Mouse (Mus musculus): Measurements from ENCODE around the gene Zic1. TPM values are rescaled to one million over a fixed set of nuclear protein-coding genes. Genes with fewer than 3 reads are reported as not detected.

Gene Zic1
- polyA plus RNA-seq, 1 experiment from 2014 or later: not detected

DNA sequence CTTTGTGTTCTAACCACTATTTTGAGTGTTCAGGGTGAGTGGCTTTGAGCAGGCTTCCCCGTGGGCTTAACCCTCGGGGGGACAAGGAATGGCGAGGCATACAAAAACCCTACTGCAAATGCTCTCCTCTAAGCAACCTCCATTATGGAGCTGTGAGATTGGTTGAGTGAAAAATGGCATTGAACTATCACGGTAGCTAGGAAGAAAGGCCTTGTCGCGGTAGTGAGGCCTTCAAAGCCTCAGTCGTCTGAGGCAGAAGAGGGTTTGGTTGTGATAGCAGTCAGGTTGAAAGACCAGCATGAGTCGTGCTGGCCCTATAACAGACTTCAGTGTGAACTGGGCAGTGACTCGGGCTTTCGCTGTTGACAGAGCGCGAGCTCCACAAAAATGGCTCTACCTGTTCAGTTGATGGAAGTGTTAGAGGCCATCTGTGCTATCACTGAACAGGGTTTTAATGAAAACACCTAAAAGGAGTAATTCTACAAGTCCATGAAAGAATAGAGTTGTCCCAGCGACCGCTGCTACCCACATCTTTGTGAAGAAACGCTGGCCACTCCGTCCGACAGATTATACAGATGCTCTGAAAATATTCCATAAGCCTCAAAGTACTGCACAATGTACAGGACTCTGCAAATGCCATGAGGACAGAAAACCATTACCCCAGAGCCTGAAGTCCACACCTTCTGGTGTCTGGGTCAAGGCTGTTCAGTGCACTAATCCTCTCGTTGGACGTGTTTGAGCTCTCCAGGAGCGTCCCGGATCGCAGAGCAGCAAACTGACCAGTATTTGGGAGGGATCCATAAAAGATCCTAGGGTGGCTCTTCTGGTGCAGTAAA lies 11.0 kb downstream of the Zic1 start:
- Histone ChIP-seq H3K9ac (replicated peaks; ENCODE audit: low read depth) (no peak overlapping the region), H3K4me2 (replicated peaks; ENCODE audit: low read depth, low read length) (no peak overlapping the region), H3K27me3 (replicated peaks; ENCODE audit: insufficient read depth, low read length) (peaks cover 67% of the 10 kb centered on the region), H3K9me3 (ENCODE audit: low read length) (no peaks in the 10 kb centered on the region), H3K4me3 (ENCODE audit: low read depth, low read length) (no peak overlapping the region), H3K4me1 (ENCODE audit: insufficient read depth, low read depth, low read length) (no peaks in the 10 kb centered on the region), H3K27ac (ENCODE audit: low read length) (no peak overlapping the region), H3K36me3 (ENCODE audit: insufficient read depth, low read length) (no peaks in the 10 kb centered on the region)
- ATAC-seq: no peak
- no peak for TF ChIP-seq CTCF (IDR thresholded peaks at IDR 0.05)
- TF ChIP-seq EP300 (IDR thresholded peaks at IDR 0.05): no peak
- 9% methylated on average over 22 of the region's 22 CpGs for WGBS
- no peak for DNase-seq (ENCODE audit: low spot score)

DNA sequence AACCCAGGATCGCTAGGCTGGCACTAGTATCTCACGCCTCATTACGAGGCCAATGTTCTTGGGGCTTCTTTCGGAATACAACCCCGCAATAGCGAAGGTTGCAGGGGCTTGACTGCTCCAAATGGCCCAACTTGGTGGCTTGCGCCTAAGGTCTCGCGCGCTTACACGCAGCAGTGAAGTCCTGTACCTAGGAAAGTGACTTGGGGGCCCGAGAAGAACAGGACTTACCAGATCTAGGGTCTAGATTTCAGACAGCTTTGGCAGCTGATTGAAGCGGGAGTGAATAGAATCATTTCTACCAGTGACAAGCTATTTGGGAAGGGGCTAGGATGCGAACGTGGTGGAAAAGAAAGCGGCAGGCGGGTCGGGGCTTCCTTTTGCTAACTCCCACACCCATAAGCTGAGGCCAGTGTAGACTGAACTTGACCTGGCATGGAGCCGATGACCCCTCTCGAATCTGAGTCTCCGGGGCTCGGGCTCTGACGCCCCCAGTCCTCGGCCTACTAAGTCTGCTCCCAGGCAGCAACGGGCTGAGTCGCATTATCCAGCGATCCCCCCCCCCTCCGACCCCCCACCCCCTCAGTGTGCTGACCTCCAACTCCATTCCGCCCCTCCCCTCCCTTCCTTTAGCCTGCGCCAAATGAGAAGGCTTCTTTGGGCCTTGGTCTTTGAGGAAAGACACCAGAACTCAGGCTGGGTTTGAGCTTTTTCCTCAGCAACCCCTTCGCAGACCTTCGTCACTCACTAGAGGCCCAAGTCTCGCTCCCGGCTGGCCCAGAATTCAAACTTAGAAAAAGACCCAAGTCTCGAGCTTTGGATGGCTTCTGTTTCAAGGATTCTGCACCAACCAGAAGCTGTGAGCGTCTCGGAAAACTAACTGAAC lies 11.8 kb downstream of the Zic1 start:
- Histone ChIP-seq H3K27me3 (replicated peaks; ENCODE audit: insufficient read depth, low read length) (peaks cover 64% of the 10 kb centered on the region), H3K27ac (ENCODE audit: low read length) (no peak overlapping the region), H3K9ac (replicated peaks; ENCODE audit: low read depth) (no peak overlapping the region), H3K4me3 (ENCODE audit: low read depth, low read length) (no peak overlapping the region), H3K4me2 (replicated peaks; ENCODE audit: low read depth, low read length) (no peak overlapping the region), H3K4me1 (ENCODE audit: insufficient read depth, low read depth, low read length) (no peaks in the 10 kb centered on the region), H3K9me3 (ENCODE audit: low read length) (no peaks in the 10 kb centered on the region), H3K36me3 (ENCODE audit: insufficient read depth, low read length) (no peaks in the 10 kb centered on the region)
- DNase-seq (ENCODE audit: low spot score) (no peak), ATAC-seq (no peak)
- TF ChIP-seq CTCF (IDR thresholded peaks at IDR 0.05) (no peak), EP300 (IDR thresholded peaks at IDR 0.05) (no peak)
- WGBS: 8% methylated on average over 32 of the region's 37 CpGs

DNA sequence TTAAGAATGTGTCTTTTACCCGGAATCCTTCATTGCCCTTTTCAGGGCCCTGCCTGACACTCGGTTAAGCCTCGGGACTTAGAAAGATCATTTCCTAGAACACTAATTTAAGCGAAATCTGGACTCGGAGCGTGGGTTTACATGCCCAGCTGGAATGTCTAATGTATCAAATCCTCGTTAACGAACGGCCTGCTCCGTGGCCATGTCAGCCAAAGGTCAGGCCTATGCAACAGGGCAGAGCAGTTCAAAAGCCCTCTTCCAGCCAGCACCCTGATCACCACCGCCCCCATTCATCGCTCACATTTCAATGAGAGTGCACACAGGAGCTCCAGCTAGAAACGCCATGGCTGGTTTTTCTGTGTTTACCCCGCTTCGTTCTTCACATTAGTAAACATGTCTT lies 12.8 kb downstream of the Zic1 start:
- 2% methylated on average over 15 of the region's 15 CpGs for WGBS
- no peak overlapping the region for H3K4me2 ChIP-seq (replicated peaks; ENCODE audit: low read depth, low read length)
- no peak overlapping the region for H3K9ac ChIP-seq (replicated peaks; ENCODE audit: low read depth)
- DNase-seq (ENCODE audit: low spot score) (no peak), ATAC-seq (no peak)
- peaks cover 61% of the 10 kb centered on the region for H3K27me3 ChIP-seq (replicated peaks; ENCODE audit: insufficient read depth, low read length)
- no peaks in the 10 kb centered on the region for H3K36me3 ChIP-seq (ENCODE audit: insufficient read depth, low read length)
- H3K4me1 ChIP-seq (ENCODE audit: insufficient read depth, low read depth, low read length): no peaks in the 10 kb centered on the region
- H3K4me3 ChIP-seq (ENCODE audit: low read depth, low read length): no peak overlapping the region
- TF ChIP-seq CTCF (IDR thresholded peaks at IDR 0.05): no peak
- no peak for TF ChIP-seq EP300 (IDR thresholded peaks at IDR 0.05)
- H3K9me3 ChIP-seq (ENCODE audit: low read length): no peaks in the 10 kb centered on the region
- H3K27ac ChIP-seq (ENCODE audit: low read length): no peak overlapping the region

DNA sequence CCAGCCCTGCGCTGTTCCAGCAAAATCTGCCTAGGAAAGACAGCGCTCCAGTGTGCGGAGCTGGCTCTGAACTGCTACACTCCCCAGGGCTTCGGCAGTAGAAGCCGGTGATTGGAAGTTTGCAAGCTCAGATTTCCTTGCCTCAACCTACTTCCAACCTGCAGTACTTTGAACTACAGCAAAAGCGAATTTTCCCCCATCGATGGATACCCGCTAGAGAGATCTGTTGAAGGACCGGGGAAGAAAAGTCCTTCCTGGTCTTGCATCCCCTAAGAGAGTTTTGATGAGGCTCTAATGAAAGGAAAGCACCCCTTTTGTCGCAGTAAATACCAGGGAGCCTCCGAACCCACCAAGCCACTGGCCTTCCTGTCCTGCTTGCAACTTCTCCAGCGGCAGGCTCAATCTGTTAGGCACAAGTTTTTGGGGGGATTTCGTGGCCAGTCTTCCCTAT lies 13.6 kb downstream of the Zic1 start:
- H3K27me3 ChIP-seq (replicated peaks; ENCODE audit: insufficient read depth, low read length): peaks cover 53% of the 10 kb centered on the region
- ATAC-seq: no peak
- no peaks in the 10 kb centered on the region for H3K9me3 ChIP-seq (ENCODE audit: low read length)
- no peak overlapping the region for H3K4me3 ChIP-seq (ENCODE audit: low read depth, low read length)
- H3K36me3 ChIP-seq (ENCODE audit: insufficient read depth, low read length): no peaks in the 10 kb centered on the region
- WGBS: 4% methylated on average over 13 of the region's 13 CpGs
- H3K4me1 ChIP-seq (ENCODE audit: insufficient read depth, low read depth, low read length): no peaks in the 10 kb centered on the region
- no peak overlapping the region for H3K4me2 ChIP-seq (replicated peaks; ENCODE audit: low read depth, low read length)
- H3K27ac ChIP-seq (ENCODE audit: low read length): no peak overlapping the region
- no peak for DNase-seq (ENCODE audit: low spot score)
- no peak overlapping the region for H3K9ac ChIP-seq (replicated peaks; ENCODE audit: low read depth)
- TF ChIP-seq EP300 (IDR thresholded peaks at IDR 0.05) (no peak), CTCF (IDR thresholded peaks at IDR 0.05) (no peak)

DNA sequence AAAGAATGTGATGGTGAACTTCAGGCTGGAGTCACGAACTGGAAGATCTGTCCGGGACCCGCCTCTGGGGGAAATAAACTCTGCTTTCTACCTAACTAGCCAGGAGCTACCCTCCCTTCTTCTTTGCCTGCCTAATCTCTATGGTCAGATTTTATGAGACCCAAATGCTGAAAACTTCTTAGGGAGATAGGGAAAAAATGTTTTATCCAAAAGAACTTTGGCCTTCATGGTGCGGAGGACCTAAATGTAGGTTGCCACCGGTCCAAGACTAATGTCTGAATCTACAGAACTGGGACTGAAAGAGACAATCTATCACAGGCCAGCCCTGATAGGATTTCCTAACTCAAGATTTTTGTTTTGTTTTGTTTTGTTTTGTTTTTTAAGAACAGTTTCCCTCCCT lies 14.2 kb downstream of the Zic1 start:
- WGBS: 5% methylated on average over 5 of the region's 5 CpGs
- no peak for DNase-seq (ENCODE audit: low spot score)
- no peaks in the 10 kb centered on the region for H3K4me1 ChIP-seq (ENCODE audit: insufficient read depth, low read depth, low read length)

DNA sequence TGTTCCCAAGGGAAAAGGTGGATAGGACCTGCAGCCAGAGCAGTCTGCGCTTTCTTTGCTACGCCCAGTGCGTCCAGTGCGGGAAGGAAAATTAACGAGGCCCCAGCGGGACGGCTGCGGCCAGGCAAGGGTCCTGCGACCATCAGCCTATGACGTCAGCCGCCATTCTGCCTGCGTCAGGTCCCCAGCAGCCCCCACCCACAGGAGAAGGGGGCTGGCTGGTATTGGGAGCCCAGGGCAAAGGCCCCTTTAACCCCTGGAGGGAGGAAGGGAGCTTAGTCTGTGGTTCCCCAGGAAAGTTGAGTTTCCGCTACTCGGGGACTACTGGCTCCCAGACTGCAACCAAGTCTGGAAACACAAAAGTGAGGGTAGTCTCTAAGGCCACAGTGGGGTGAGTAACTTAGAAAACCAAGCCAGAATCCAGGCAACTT lies 14.7 kb downstream of the Zic1 start:
- DNase-seq (ENCODE audit: low spot score): no peak
- H3K9ac ChIP-seq (replicated peaks; ENCODE audit: low read depth): no peak overlapping the region
- no peaks in the 10 kb centered on the region for H3K4me1 ChIP-seq (ENCODE audit: insufficient read depth, low read depth, low read length)
- 3% methylated on average over 14 of the region's 14 CpGs for WGBS
- no peak for TF ChIP-seq CTCF (IDR thresholded peaks at IDR 0.05)
- no peak for TF ChIP-seq EP300 (IDR thresholded peaks at IDR 0.05)
- H3K27ac ChIP-seq (ENCODE audit: low read length): no peak overlapping the region
- H3K27me3 ChIP-seq (replicated peaks; ENCODE audit: insufficient read depth, low read length): peaks cover 42% of the 10 kb centered on the region
- no peak overlapping the region for H3K4me2 ChIP-seq (replicated peaks; ENCODE audit: low read depth, low read length)
- H3K36me3 ChIP-seq (ENCODE audit: insufficient read depth, low read length): no peaks in the 10 kb centered on the region
- no peak overlapping the region for H3K4me3 ChIP-seq (ENCODE audit: low read depth, low read length)
- no peaks in the 10 kb centered on the region for H3K9me3 ChIP-seq (ENCODE audit: low read length)
- no peak for ATAC-seq

More for the DNA sequence above, 14.2 kb downstream of the Zic1 start:
- TF ChIP-seq CTCF (IDR thresholded peaks at IDR 0.05) (no peak), EP300 (IDR thresholded peaks at IDR 0.05) (no peak)
- H3K36me3 ChIP-seq (ENCODE audit: insufficient read depth, low read length): no peaks in the 10 kb centered on the region
- no peak overlapping the region for H3K27ac ChIP-seq (ENCODE audit: low read length)
- H3K4me2 ChIP-seq (replicated peaks; ENCODE audit: low read depth, low read length): no peak overlapping the region
- no peak for ATAC-seq
- H3K4me3 ChIP-seq (ENCODE audit: low read depth, low read length): no peak overlapping the region
- H3K9me3 ChIP-seq (ENCODE audit: low read length): no peaks in the 10 kb centered on the region
- H3K9ac ChIP-seq (replicated peaks; ENCODE audit: low read depth): no peak overlapping the region
- peaks cover 47% of the 10 kb centered on the region for H3K27me3 ChIP-seq (replicated peaks; ENCODE audit: insufficient read depth, low read length)
